ENCODE assay signal across 8 mouse cellular contexts in the genomic region with DNA sequence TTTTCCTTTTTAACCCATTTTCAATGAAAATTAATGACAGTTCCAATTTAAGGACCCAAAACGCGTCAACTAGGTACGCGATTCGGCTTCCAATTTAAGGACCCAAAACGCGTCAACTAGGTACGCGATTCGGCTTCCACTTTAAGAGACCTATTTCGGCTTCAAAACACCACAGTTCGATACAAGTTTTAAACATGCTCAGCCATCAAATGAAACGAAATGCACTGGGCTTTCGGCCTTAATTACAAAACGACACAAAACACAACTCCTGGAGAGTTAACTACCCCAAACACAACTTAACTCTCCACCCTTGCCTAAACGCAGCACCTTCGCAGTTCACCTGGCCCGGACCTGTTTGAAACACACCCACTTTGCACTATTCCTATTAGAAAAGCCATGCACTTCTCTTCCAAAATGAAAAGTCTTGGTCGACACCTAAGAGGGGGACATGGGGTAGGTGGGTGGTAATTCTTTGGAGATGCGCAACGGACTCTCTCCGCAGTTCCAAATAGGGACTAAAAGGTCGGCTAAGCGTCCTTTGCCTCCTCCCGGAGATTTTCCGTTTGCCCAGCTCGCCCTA. TPM values are rescaled to one million over a fixed set of nuclear protein-coding genes. Genes with fewer than 3 reads are reported as not detected.
DNase-seq lines count a peak whose midpoint lies in the region; ATAC-seq and TF ChIP-seq lines count a peak whose summit lies in the region.

No protein-coding gene starts in this region.

- peaks cover 30% of the 10 kb centered on the region for H3K4me1 ChIP-seq in lung, embryonic 15.5 days
- peaks cover 46% of the 10 kb centered on the region for H3K4me1 ChIP-seq in embryonic facial prominence, embryonic 10.5 days
- peaks cover 22% of the 10 kb centered on the region for H3K4me1 ChIP-seq in intestine, embryonic 14.5 days (replicated peaks; ENCODE audit: control insufficient read depth, insufficient read depth, low read length)
- peaks cover 2% of the 10 kb centered on the region; the same call in 1 of the 2 replicates for H3K4me1 ChIP-seq in midbrain, postnatal 0 days (ENCODE audit: insufficient read depth, low read length)

- peak overlapping the region; percentile 98 for H3K4me3 ChIP-seq in lung, embryonic 15.5 days
- peak overlapping the region; percentile 98 for H3K4me3 ChIP-seq in embryonic facial prominence, embryonic 10.5 days
- peak overlapping the region; percentile 92 for H3K4me3 ChIP-seq in intestine, embryonic 14.5 days (ENCODE audit: low read depth, low read length)
- peak overlapping the region; percentile 97 for H3K4me3 ChIP-seq in midbrain, postnatal 0 days (ENCODE audit: low read depth, low read length)

- DNase-seq in lung, postnatal 4 days: no peak
- DNase-seq in embryonic facial prominence, embryonic 10.5 days (ENCODE audit: low spot score): no peak
- DNase-seq in intestine, embryonic 14.5 days (ENCODE audit: low spot score): no peak
- DNase-seq in midbrain, postnatal 0 days (ENCODE audit: low spot score): no peak
- no peak for DNase-seq in right cerebral cortex, postnatal 14 days
- DNase-seq in cerebellum, adult 11 months: no peak
- no peak for DNase-seq in gastrocnemius, adult 8-10 months (ENCODE audit: low spot score in 2 of 2)

- no peak for TF ChIP-seq CTCF in midbrain, postnatal 0 days (IDR thresholded peaks at IDR 0.05)

- 0 out of 2 replicates have a peak, but pooled peaks cover 4% of the 10 kb centered on the region for H3K36me3 ChIP-seq in lung, embryonic 15.5 days
- H3K36me3 ChIP-seq in embryonic facial prominence, embryonic 10.5 days (replicated peaks): peaks cover 17% of the 10 kb centered on the region
- H3K36me3 ChIP-seq in intestine, embryonic 14.5 days (ENCODE audit: control insufficient read depth, insufficient read depth, low read length): peaks cover 4% of the 10 kb centered on the region
- no peaks in the 10 kb centered on the region for H3K36me3 ChIP-seq in midbrain, postnatal 0 days (ENCODE audit: insufficient read depth, low read length)

- no peaks in the 10 kb centered on the region for H3K27me3 ChIP-seq in lung, embryonic 15.5 days
- no peaks in the 10 kb centered on the region for H3K27me3 ChIP-seq in embryonic facial prominence, embryonic 10.5 days (replicated peaks; ENCODE audit: low read depth, poor library complexity, severe bottlenecking)
- no peaks in the 10 kb centered on the region for H3K27me3 ChIP-seq in intestine, embryonic 14.5 days (replicated peaks; ENCODE audit: control insufficient read depth, insufficient read depth, low read length)
- H3K27me3 ChIP-seq in midbrain, postnatal 0 days (ENCODE audit: insufficient read depth, low read length): no peaks in the 10 kb centered on the region

- peak overlapping the region; percentile 99 for H3K9ac ChIP-seq in lung, embryonic 15.5 days
- peak overlapping the region; percentile 99 for H3K9ac ChIP-seq in intestine, embryonic 14.5 days (ENCODE audit: low read length)
- H3K9ac ChIP-seq in midbrain, postnatal 0 days (replicated peaks; ENCODE audit: low read length, poor library complexity, severe bottlenecking): peak overlapping the region; percentile 98

- no peaks in the 10 kb centered on the region for H3K9me3 ChIP-seq in lung, embryonic 15.5 days
- H3K9me3 ChIP-seq in embryonic facial prominence, embryonic 10.5 days: no peaks in the 10 kb centered on the region
- H3K9me3 ChIP-seq in intestine, embryonic 14.5 days (ENCODE audit: control insufficient read depth, low read length): no peaks in the 10 kb centered on the region
- no peaks in the 10 kb centered on the region for H3K9me3 ChIP-seq in midbrain, postnatal 0 days (ENCODE audit: low read length)

- ATAC-seq in lung, embryonic 15.5 days (ENCODE audit: borderline replicate concordance, extremely low read depth, low FRiP score, low TSS enrichment): no peak
- ATAC-seq in intestine, embryonic 14.5 days (replicated peaks; ENCODE audit: low FRiP score, low TSS enrichment, low read depth): no peak
- no peak for ATAC-seq in midbrain, postnatal 0 days (ENCODE audit: low FRiP score)

- H3K4me2 ChIP-seq in lung, embryonic 15.5 days: peak overlapping the region; percentile 63
- peak overlapping the region; percentile 66 for H3K4me2 ChIP-seq in intestine, embryonic 14.5 days (ENCODE audit: low read length)
- peak overlapping the region; percentile 46 for H3K4me2 ChIP-seq in midbrain, postnatal 0 days (ENCODE audit: low read depth, low read length, poor library complexity, severe bottlenecking)

- under 1% methylated on average over 27 of the region's 27 CpGs for WGBS in lung, embryonic 15.5 days
- WGBS in embryonic facial prominence, embryonic 10.5 days: under 1% methylated on average over 27 of the region's 27 CpGs
- under 1% methylated on average over 27 of the region's 27 CpGs for WGBS in intestine, embryonic 14.5 days
- WGBS in midbrain, postnatal 0 days: under 1% methylated on average over 27 of the region's 27 CpGs

- peak overlapping the region; percentile 99 for H3K27ac ChIP-seq in lung, embryonic 15.5 days
- H3K27ac ChIP-seq in embryonic facial prominence, embryonic 10.5 days (replicated peaks): peak overlapping the region; percentile 100
- peak overlapping the region; percentile 100 for H3K27ac ChIP-seq in intestine, embryonic 14.5 days (ENCODE audit: low read depth)
- H3K27ac ChIP-seq in midbrain, postnatal 0 days (ENCODE audit: low read depth, low read length): peak overlapping the region; percentile 100

RNA-seq across cellular contexts. Expression of gene Hnrnph3, which starts 1.4 kb away (rescaled TPM):
- polyA plus RNA-seq in lung, embryonic 15.5 days (2015; fragmentation: Nextera tagmentation; extraction: Ambion mirVana): 111 and 114 TPM in 2 replicates
- 179 and 180 TPM in 2 replicates for polyA plus RNA-seq in embryonic facial prominence, embryonic 10.5 days (2016; fragmentation: Nextera tagmentation; extraction: Ambion mirVana)
- polyA plus RNA-seq in intestine, embryonic 14.5 days (2014; fragmentation: Nextera tagmentation; extraction: Ambion mirVana): 55.8 and 60.5 TPM in 2 replicates
- total RNA-seq in midbrain, postnatal 0 days (2014; rRNA removed): 11.0 and 22.5 TPM in 2 replicates
- 70.3 and 78.7 TPM in 2 replicates for polyA plus RNA-seq in midbrain, postnatal 0 days (2015; fragmentation: Nextera tagmentation; extraction: Ambion mirVana)
- 10 to 100 TPM; 14.6 to 19.3 (median 17.8) TPM for total RNA-seq in gastrocnemius, adult 8-10 months (2022)

RNA-seq across cellular contexts. Expression of gene Pbld2, which starts 1.5 kb away (rescaled TPM):
- 1.1 and 1.5 TPM in 2 replicates for polyA plus RNA-seq in lung, embryonic 15.5 days (2015; fragmentation: Nextera tagmentation; extraction: Ambion mirVana)
- polyA plus RNA-seq in embryonic facial prominence, embryonic 10.5 days (2016; fragmentation: Nextera tagmentation; extraction: Ambion mirVana): 0.75 and 1.1 TPM in 2 replicates
- 1.3 and 2.5 TPM in 2 replicates for polyA plus RNA-seq in intestine, embryonic 14.5 days (2014; fragmentation: Nextera tagmentation; extraction: Ambion mirVana)
- 0.80 TPM in 1 of 2 replicates, not detected in the other for total RNA-seq in midbrain, postnatal 0 days (2014; rRNA removed)
- 0.55 and 1.2 TPM in 2 replicates for polyA plus RNA-seq in midbrain, postnatal 0 days (2015; fragmentation: Nextera tagmentation; extraction: Ambion mirVana)
- total RNA-seq in gastrocnemius, adult 8-10 months (2022): 1 to 10 TPM; 2.0 to 3.5 (median 2.6) TPM

RNA-seq across cellular contexts. Expression of gene Pbld1, which starts 37.3 kb away (rescaled TPM):
- 0.77 and 0.89 TPM in 2 replicates for polyA plus RNA-seq in lung, embryonic 15.5 days (2015; fragmentation: Nextera tagmentation; extraction: Ambion mirVana)
- 2.0 and 2.3 TPM in 2 replicates for polyA plus RNA-seq in embryonic facial prominence, embryonic 10.5 days (2016; fragmentation: Nextera tagmentation; extraction: Ambion mirVana)
- polyA plus RNA-seq in intestine, embryonic 14.5 days (2014; fragmentation: Nextera tagmentation; extraction: Ambion mirVana): 0.95 and 1.8 TPM in 2 replicates
- total RNA-seq in midbrain, postnatal 0 days (2014; rRNA removed): not detected in 2 replicates
- 0.45 and 0.59 TPM in 2 replicates for polyA plus RNA-seq in midbrain, postnatal 0 days (2015; fragmentation: Nextera tagmentation; extraction: Ambion mirVana)
- under 1 TPM; 0.36 to 0.99 (median 0.47) TPM for total RNA-seq in gastrocnemius, adult 8-10 months (2022)

RNA-seq across cellular contexts. Expression of gene Rufy2, which starts 42.6 kb away (rescaled TPM):
- 19.1 and 21.9 TPM in 2 replicates for polyA plus RNA-seq in lung, embryonic 15.5 days (2015; fragmentation: Nextera tagmentation; extraction: Ambion mirVana)
- polyA plus RNA-seq in embryonic facial prominence, embryonic 10.5 days (2016; fragmentation: Nextera tagmentation; extraction: Ambion mirVana): 25.0 and 25.4 TPM in 2 replicates
- 20.0 and 22.8 TPM in 2 replicates for polyA plus RNA-seq in intestine, embryonic 14.5 days (2014; fragmentation: Nextera tagmentation; extraction: Ambion mirVana)
- total RNA-seq in midbrain, postnatal 0 days (2014; rRNA removed): 34.5 and 47.7 TPM in 2 replicates
- polyA plus RNA-seq in midbrain, postnatal 0 days (2015; fragmentation: Nextera tagmentation; extraction: Ambion mirVana): 60.9 and 65.5 TPM in 2 replicates
- 1 to 10 TPM; 3.8 to 5.0 (median 4.4) TPM for total RNA-seq in gastrocnemius, adult 8-10 months (2022)
